Mouse (Mus musculus): ENCODE data around the gene Snrpd2. TPM values are rescaled to one million over a fixed set of nuclear protein-coding genes. Genes with fewer than 3 reads are reported as not detected.

Snrpd2 gene
- polyA plus RNA-seq, 1 experiment = 88.2 TPM

DNA sequence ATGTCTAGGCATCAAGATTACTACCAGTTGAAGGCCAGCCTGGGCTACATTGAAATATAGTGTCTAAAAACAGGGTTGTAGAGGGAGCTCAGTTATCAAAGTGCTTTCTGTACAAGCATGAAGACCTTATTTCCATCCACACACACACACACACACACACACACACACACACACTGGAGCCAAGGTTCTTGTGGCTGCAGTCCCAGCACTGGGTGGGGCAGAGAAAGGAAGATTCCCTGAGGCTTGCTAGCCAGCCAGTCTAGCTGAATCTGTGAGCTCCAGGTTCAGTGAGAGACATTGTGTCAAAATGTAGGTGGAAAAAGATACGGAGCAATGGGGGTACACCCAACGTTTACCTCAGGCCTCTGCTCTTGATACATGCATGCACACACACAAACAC, 34.7 kb downstream of the Snrpd2 start:
- no peak overlapping the region for H3K4me3 ChIP-seq (ENCODE audit: insufficient read depth, low read length)
- H3K4me1 ChIP-seq (ENCODE audit: control insufficient read depth, insufficient read depth, low read length) = peaks cover 3% of the 10 kb centered on the region; the same call in 1 of the 2 replicates
- TF ChIP-seq POLR2A (IDR thresholded peaks at IDR 0.05; ENCODE audit: extremely low read depth, insufficient read depth, low read length) = no peak
- TF ChIP-seq CTCF (IDR thresholded peaks at IDR 0.05; ENCODE audit: extremely low read depth, insufficient read depth, low read length) = no peak
- peak overlapping the region; percentile 76 for H3K27ac ChIP-seq (ENCODE audit: insufficient read depth, low read length)

DNA sequence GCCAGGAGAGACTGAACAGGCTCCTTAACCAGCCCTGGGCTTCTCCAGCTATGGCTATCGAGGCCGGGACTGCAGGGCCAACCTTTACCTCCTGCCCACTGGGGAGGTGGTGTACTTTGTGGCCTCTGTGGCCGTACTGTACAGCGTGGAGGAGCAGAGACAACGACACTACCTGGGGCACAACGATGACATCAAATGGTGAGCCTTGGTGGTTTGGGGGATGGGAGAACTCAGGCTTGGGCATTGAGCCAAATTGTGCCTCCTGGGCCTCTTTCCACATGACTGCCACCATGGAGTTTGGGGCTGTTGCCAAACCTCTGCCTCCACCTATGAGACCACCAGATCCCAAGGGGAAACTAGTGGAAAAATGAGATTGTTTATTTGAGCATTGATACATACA, 35.2 kb downstream of the Snrpd2 start:
- H3K4me1 ChIP-seq (ENCODE audit: control insufficient read depth, insufficient read depth, low read length) = peaks cover 3% of the 10 kb centered on the region; the same call in 1 of the 2 replicates
- no peak overlapping the region for H3K4me3 ChIP-seq (ENCODE audit: insufficient read depth, low read length)
- H3K27ac ChIP-seq (ENCODE audit: insufficient read depth, low read length) = peak overlapping the region; percentile 76
- TF ChIP-seq POLR2A (IDR thresholded peaks at IDR 0.05; ENCODE audit: extremely low read depth, insufficient read depth, low read length) (0 out of 2 replicates have a peak, but pooled peaks have one; percentile 30), CTCF (IDR thresholded peaks at IDR 0.05; ENCODE audit: extremely low read depth, insufficient read depth, low read length) (no peak)

DNA sequence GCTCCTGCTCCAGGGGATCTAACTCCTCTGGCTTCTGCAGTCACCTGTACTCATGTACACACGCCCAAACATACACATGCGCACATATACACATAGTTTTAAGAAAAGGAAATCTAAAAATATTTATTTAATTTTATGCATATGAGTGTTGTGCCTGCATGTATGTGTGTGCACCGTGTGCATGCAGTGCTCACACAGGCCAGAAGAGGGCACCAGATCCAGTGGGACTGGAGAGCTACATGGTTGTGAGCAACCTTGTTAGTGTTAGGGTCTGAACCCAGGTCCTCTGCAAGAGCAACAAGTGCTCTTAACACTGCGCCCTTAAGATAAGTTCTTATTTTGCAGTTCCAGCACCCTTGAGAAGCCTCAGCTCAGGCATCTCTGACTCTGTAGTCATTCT, 45.2 kb downstream of the Snrpd2 start:
- no peaks in the 10 kb centered on the region for H3K4me1 ChIP-seq (ENCODE audit: control insufficient read depth, insufficient read depth, low read length)
- no peak overlapping the region for H3K4me3 ChIP-seq (ENCODE audit: insufficient read depth, low read length)
- H3K27ac ChIP-seq (ENCODE audit: insufficient read depth, low read length) = no peak overlapping the region
- TF ChIP-seq POLR2A (IDR thresholded peaks at IDR 0.05; ENCODE audit: extremely low read depth, insufficient read depth, low read length) (no peak), CTCF (IDR thresholded peaks at IDR 0.05; ENCODE audit: extremely low read depth, insufficient read depth, low read length) (peak; percentile 34; the same call in 1 of the 2 replicates)

DNA sequence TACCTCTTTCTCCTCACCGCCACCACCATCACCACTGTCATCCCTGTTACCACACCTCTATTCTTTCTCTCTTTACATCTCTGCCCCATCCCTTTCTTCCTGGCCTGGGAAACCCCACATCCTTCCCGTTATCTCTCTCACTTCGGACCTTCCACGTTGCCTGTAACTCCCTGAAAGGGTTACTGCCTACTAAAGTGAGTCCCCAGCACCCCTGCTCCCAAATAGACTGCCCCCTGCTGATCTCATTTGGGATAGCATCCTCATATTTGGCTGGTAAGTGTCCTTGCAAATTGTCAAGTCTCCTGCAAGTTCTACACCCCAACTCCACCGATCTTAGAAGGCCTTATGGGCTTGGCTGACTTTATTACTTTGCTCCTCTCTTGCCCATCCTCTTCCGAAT, 47.2 kb downstream of the Snrpd2 start:
- H3K4me3 ChIP-seq (ENCODE audit: insufficient read depth, low read length) = no peak overlapping the region
- no peaks in the 10 kb centered on the region for H3K4me1 ChIP-seq (ENCODE audit: control insufficient read depth, insufficient read depth, low read length)
- no peak overlapping the region for H3K27ac ChIP-seq (ENCODE audit: insufficient read depth, low read length)
- TF ChIP-seq POLR2A (IDR thresholded peaks at IDR 0.05; ENCODE audit: extremely low read depth, insufficient read depth, low read length) (no peak), CTCF (IDR thresholded peaks at IDR 0.05; ENCODE audit: extremely low read depth, insufficient read depth, low read length) (peak; percentile 62)

DNA sequence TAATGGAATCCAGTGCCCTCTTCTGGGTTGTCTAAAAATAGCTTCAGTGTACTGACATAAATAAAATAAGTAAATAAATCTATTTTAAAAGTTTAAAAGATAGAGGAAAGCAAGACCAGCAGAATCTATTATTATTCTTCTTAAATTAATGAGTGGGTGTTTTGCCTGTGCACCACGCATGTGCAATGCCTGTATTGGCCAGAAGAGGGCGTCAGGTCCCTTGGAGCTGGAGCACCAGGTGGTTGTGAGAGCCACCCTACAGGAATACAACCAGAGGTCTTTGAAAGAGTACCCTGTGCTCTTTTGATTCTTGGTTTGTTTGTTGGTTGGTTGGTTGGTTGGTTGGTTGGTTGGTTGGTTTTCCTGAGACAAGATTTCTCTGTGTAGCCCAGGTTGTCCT, 48.5 kb downstream of the Snrpd2 start:
- no peak for TF ChIP-seq POLR2A (IDR thresholded peaks at IDR 0.05; ENCODE audit: extremely low read depth, insufficient read depth, low read length)
- peak; percentile 50 for TF ChIP-seq CTCF (IDR thresholded peaks at IDR 0.05; ENCODE audit: extremely low read depth, insufficient read depth, low read length)
- no peak overlapping the region for H3K27ac ChIP-seq (ENCODE audit: insufficient read depth, low read length)

GRCm38 (mm10) chr7:19201660-19202059, 52.1 kb downstream of the Snrpd2 start:
- TF ChIP-seq CTCF (IDR thresholded peaks at IDR 0.05; ENCODE audit: extremely low read depth, insufficient read depth, low read length) = no peak
- TF ChIP-seq POLR2A (IDR thresholded peaks at IDR 0.05; ENCODE audit: extremely low read depth, insufficient read depth, low read length) = no peak

More for the DNA sequence above, 48.5 kb downstream of the Snrpd2 start:
- Histone ChIP-seq H3K4me1 (ENCODE audit: control insufficient read depth, insufficient read depth, low read length) (no peaks in the 10 kb centered on the region), H3K4me3 (ENCODE audit: insufficient read depth, low read length) (no peak overlapping the region)

DNA sequence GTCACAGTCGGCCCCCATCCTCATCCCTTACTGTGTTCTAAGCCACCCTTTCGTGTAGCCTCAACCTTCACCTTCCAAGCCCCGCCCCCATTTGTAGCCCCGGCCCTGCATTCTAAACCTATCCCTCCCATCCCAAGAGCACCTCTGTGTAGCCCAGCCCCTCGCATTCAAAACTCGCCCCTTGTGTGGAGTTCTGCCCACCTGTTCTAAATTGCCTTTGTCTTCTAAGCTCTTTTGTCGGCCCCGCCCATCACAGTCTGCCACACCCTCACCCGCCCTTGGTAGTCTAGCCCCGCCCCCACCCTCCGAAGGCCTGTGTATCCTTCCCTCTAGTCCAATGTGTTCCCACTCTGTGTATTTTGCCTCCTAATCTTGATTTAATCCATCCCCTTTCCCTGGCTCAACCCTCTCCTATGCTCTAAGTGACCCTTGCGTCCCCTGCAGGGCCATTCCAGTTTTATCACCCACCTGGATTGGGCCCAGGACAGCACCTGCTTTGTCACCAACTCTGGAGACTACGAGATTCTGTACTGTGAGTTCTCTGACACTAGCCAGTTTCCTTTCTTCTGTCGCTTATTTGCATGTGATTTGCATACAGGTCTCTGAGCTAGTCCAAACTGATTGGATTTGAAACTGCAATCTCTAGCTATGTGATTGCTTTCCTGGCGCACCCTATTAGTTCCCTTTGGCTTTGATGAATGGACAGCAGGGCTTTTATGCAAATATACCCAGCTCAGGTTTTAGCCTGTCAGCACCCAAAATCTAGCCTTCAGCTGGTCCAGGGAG, 52.7 kb downstream of the Snrpd2 start:
- TF ChIP-seq POLR2A (IDR thresholded peaks at IDR 0.05; ENCODE audit: extremely low read depth, insufficient read depth, low read length) (no peak), CTCF (IDR thresholded peaks at IDR 0.05; ENCODE audit: extremely low read depth, insufficient read depth, low read length) (no peak)
- Histone ChIP-seq H3K27ac (ENCODE audit: insufficient read depth, low read length) (no peak overlapping the region), H3K4me3 (ENCODE audit: insufficient read depth, low read length) (no peak overlapping the region), H3K4me1 (ENCODE audit: control insufficient read depth, insufficient read depth, low read length) (no peaks in the 10 kb centered on the region)

More at GRCm38 (mm10) chr7:19201660-19202059, 52.1 kb downstream of the Snrpd2 start:
- Histone ChIP-seq H3K4me1 (ENCODE audit: control insufficient read depth, insufficient read depth, low read length) (no peaks in the 10 kb centered on the region), H3K27ac (ENCODE audit: insufficient read depth, low read length) (no peak overlapping the region), H3K4me3 (ENCODE audit: insufficient read depth, low read length) (no peak overlapping the region)

Other genes with a start within 250 kb of the Snrpd2 start
- 14.7 and 15.8 TPM in 2 replicates for gene Ccdc61, start 239.3 kb upstream of the Snrpd2 start, polyA plus RNA-seq (2012; rRNA removed)
- gene Nova2, start 223.8 kb upstream of the Snrpd2 start, polyA plus RNA-seq (2012; rRNA removed) = 22.3 and 23.3 TPM in 2 replicates
- gene Nanos2, start 162.3 kb upstream of the Snrpd2 start, polyA plus RNA-seq (2012; rRNA removed) = 2.8 and 3.3 TPM in 2 replicates
- 49.7 and 50.8 TPM in 2 replicates for gene Mypop, start 158.5 kb upstream of the Snrpd2 start, polyA plus RNA-seq (2012; rRNA removed)
- 27.2 and 28.5 TPM in 2 replicates for gene Irf2bp1, start 145.7 kb upstream of the Snrpd2 start, polyA plus RNA-seq (2012; rRNA removed)
- not detected in 2 replicates for gene Foxa3, start 126.2 kb upstream of the Snrpd2 start, polyA plus RNA-seq (2012; rRNA removed)
- gene Sympk, start 125.3 kb upstream of the Snrpd2 start, polyA plus RNA-seq (2012; rRNA removed) = 113 and 118 TPM in 2 replicates
- gene Rsph6a, start 95.0 kb upstream of the Snrpd2 start, polyA plus RNA-seq (2012; rRNA removed) = 0.10 and 0.17 TPM in 2 replicates
- gene Dmwd, start 73.5 kb upstream of the Snrpd2 start, polyA plus RNA-seq (2012; rRNA removed) = 171 and 178 TPM in 2 replicates
- 40.9 and 47.6 TPM in 2 replicates for gene Dmpk, start 65.9 kb upstream of the Snrpd2 start, polyA plus RNA-seq (2012; rRNA removed)
- 4.7 and 5.0 TPM in 2 replicates for gene Six5, start 55.1 kb upstream of the Snrpd2 start, polyA plus RNA-seq (2012; rRNA removed)
- 0.70 and 1.1 TPM in 2 replicates for gene Gm4969, start 31.4 kb upstream of the Snrpd2 start, polyA plus RNA-seq (2012; rRNA removed)
- gene Fbxo46, start 29.9 kb upstream of the Snrpd2 start, polyA plus RNA-seq (2012; rRNA removed) = 8.2 and 8.6 TPM in 2 replicates
- 16.2 and 17.4 TPM in 2 replicates for gene Qpctl, start 431 bp upstream of the Snrpd2 start, polyA plus RNA-seq (2012; rRNA removed)
- 3.3 and 3.9 TPM in 2 replicates for gene Gipr, start 16.4 kb downstream of the Snrpd2 start, polyA plus RNA-seq (2012; rRNA removed)
- gene Eml2, start 26.7 kb downstream of the Snrpd2 start, polyA plus RNA-seq (2012; rRNA removed) = 156 and 157 TPM in 2 replicates
- gene Gpr4, start 62.8 kb downstream of the Snrpd2 start, polyA plus RNA-seq (2012; rRNA removed) = 6.1 and 6.5 TPM in 2 replicates
- gene Opa3, start 78.6 kb downstream of the Snrpd2 start, polyA plus RNA-seq (2012; rRNA removed) = 41.0 and 41.5 TPM in 2 replicates
- 15.3 and 16.5 TPM in 2 replicates for gene Vasp, start 122.1 kb downstream of the Snrpd2 start, polyA plus RNA-seq (2012; rRNA removed)
- gene Ppm1n, start 130.3 kb downstream of the Snrpd2 start, polyA plus RNA-seq (2012; rRNA removed) = 0.21 and 0.23 TPM in 2 replicates
- gene Rtn2, start 132.9 kb downstream of the Snrpd2 start, polyA plus RNA-seq (2012; rRNA removed) = 140 TPM in 2 replicates
- gene Fosb, start 160.3 kb downstream of the Snrpd2 start, polyA plus RNA-seq (2012; rRNA removed) = 5.1 and 7.1 TPM in 2 replicates
- 53.8 and 59.1 TPM in 2 replicates for gene Ercc1, start 195.1 kb downstream of the Snrpd2 start, polyA plus RNA-seq (2012; rRNA removed)
- 14.4 and 14.6 TPM in 2 replicates for gene Cd3eap, start 209.8 kb downstream of the Snrpd2 start, polyA plus RNA-seq (2012; rRNA removed)
- gene Ppp1r13l, start 210.0 kb downstream of the Snrpd2 start, polyA plus RNA-seq (2012; rRNA removed) = 5.0 and 5.4 TPM in 2 replicates
- gene Ercc2, start 232.3 kb downstream of the Snrpd2 start, polyA plus RNA-seq (2012; rRNA removed) = 41.4 and 48.3 TPM in 2 replicates

All from cortical plate, adult 2 months (tissue).